Mouse (Mus musculus) heart, adult 2 months (tissue): Measurements from ENCODE around the gene Pim1. TPM values are rescaled to one million over a fixed set of nuclear protein-coding genes. Genes with fewer than 3 reads are reported as not detected.
"Not testable (repeated sequence)": the region's sequence is repeated elsewhere in the genome, so short reads cannot be mapped to it uniquely, and the experiment has no call there.

ENCODE experiments used
- DNase-seq, 2 experiments: peaks; one replicate each; pipeline ENCODE4 v3.0.0; 2021
- H3K27ac ChIP-seq: fragments of 200-600 bp; 2 replicates; pipeline ENCODE4 v1.8.1; 2022
- H3K27me3 ChIP-seq: fragments of 200-500 bp; 2 replicates; pipeline ENCODE4 v1.6.1; 2012; ENCODE audit warnings: mild to moderate bottlenecking, low read length, inconsistent platforms, mixed read lengths; ENCODE audit not compliant: control insufficient read depth, insufficient read depth
- H3K36me3 ChIP-seq: fragments of 200-500 bp; 2 replicates; pipeline ENCODE4 v1.6.1; 2012; ENCODE audit warnings: low read length, inconsistent platforms; ENCODE audit not compliant: control insufficient read depth, insufficient read depth
- H3K4me1 ChIP-seq: fragments of 200-500 bp; 2 replicates; pipeline ENCODE4 v1.6.1; 2011; ENCODE audit warnings: low read length; ENCODE audit not compliant: control insufficient read depth, insufficient read depth
- H3K4me3 ChIP-seq: fragments of 200-600 bp; 2 replicates; pipeline ENCODE4 v1.8.1; 2022
- H3K79me2 ChIP-seq: fragments of 200-500 bp; replicated peaks from 2 replicates; pipeline ENCODE4 v1.6.1; 2012; ENCODE audit warnings: mild to moderate bottlenecking, inconsistent platforms, low read length, moderate library complexity, mixed read lengths; ENCODE audit not compliant: control insufficient read depth, insufficient read depth
- H3K9ac ChIP-seq: fragments of 200-500 bp; 2 replicates; pipeline ENCODE4 v1.6.1; 2012; ENCODE audit warnings: low read depth, mild to moderate bottlenecking, control low read depth, inconsistent platforms, low read length, mixed read lengths
- CTCF ChIP-seq: fragments of 200-600 bp; IDR thresholded peaks from 2 replicates; pipeline ENCODE4 v1.8.1; 2022; ENCODE audit warnings: antibody characterized with exemption, mild to moderate bottlenecking, moderate library complexity
- EP300 ChIP-seq: fragments of 200-500 bp; IDR thresholded peaks from 2 replicates; pipeline ENCODE4 v1.6.1; 2011; ENCODE audit warnings: low read depth, low read length, control low read depth; ENCODE audit not compliant: insufficient read depth
- POLR2A ChIP-seq: fragments of 200-500 bp; IDR thresholded peaks from 2 replicates; pipeline ENCODE4 v1.6.1; 2011; ENCODE audit warnings: mild to moderate bottlenecking, low read depth, low read length, control low read depth; ENCODE audit not compliant: insufficient read depth
- WGBS: fragments of 180-500 bp; shearing (Covaris S2); methylation state at CpG from one replicate; pipeline ENCODE4 v1.1.7; 2018; 5-methylcytosine and 5-hydroxymethylcytosine counted together
- intact Hi-C: fragments of 180-260 bp; cut with DNase I; formaldehyde crosslinking; loops from one replicate; pipeline ENCODE4 v1.15.1; 2025
- polyA plus RNA-seq: library from polyadenylated mRNA; depleted of rRNA; stranded (reverse); fragments of >200 nt; gene quantifications from 2 replicates; pipeline ENCODE4 v1.2.3, GENCODE M21; 2012
- total RNA-seq, 2 experiments: library from RNA; stranded (reverse); gene quantifications; 2 replicates each; pipeline ENCODE4 v1.2.3; 2021

The Pim1 gene
- total and polyA plus RNA-seq, 3 experiments = 17.2 to 24.6 (median 20.5) TPM

DNA sequence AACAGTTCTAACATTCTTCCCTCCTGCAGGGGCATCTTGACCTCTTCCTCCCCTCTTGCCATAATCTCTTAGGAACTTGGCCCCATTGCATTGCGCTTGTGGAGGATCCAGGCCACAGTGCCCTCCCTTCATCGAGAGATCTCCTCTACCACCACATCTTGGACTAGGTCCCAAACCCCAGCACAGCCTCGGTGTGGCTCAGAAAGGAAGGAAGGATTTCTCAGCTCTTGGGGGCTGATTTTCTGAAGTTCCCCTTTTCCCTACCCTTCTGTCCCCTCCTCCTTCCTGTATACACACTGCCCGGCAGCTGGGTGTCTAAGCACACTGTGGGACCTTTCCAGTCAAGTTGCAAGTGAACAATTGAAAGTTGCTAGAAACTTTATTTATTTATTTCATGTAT, 7.5 kb downstream of the Pim1 start:
- H3K36me3 ChIP-seq = peaks cover 11% of the 10 kb centered on the region
- H3K4me1 ChIP-seq = peaks cover 8% of the 10 kb centered on the region
- H3K27ac ChIP-seq = no peak overlapping the region
- TF ChIP-seq POLR2A (no peak), EP300 (no peak), CTCF (no peak)
- no peak overlapping the region for H3K9ac ChIP-seq
- intact Hi-C loops = no loop called here
- no peak overlapping the region for H3K4me3 ChIP-seq
- peak; percentile 35 to 61 for DNase-seq
- H3K27me3 ChIP-seq = no peaks in the 10 kb centered on the region
- H3K79me2 ChIP-seq = no peaks in the 10 kb centered on the region
- WGBS = 18% methylated on average over 4 of the region's 4 CpGs

DNA sequence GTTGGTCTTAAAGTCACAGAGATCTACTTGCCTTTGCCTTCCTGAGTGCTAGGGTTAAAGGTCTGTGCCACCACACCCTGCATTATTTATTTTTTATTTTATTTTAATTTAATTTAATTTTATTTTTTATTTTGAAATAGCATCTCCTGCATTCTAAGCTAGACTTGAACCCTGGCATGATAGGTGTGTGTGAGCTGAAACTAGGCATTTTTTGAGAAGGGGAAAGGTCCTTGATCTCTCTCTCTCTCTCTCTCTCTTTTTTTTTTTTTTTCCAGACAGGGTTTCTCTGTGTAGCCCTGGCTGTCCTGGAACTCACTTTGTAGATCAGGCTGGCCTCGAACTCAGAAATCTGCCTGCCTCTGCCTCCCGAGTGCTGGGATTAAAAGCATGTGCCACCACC, 8.4 kb downstream of the Pim1 start:
- H3K4me1 ChIP-seq, H3K27ac ChIP-seq, H3K4me3 ChIP-seq, DNase-seq, H3K36me3 ChIP-seq, intact Hi-C loops, H3K27me3 ChIP-seq, H3K9ac ChIP-seq, H3K79me2 ChIP-seq: not testable (repeated sequence)
- WGBS = 97% methylated on average over 2 of the region's 2 CpGs

DNA sequence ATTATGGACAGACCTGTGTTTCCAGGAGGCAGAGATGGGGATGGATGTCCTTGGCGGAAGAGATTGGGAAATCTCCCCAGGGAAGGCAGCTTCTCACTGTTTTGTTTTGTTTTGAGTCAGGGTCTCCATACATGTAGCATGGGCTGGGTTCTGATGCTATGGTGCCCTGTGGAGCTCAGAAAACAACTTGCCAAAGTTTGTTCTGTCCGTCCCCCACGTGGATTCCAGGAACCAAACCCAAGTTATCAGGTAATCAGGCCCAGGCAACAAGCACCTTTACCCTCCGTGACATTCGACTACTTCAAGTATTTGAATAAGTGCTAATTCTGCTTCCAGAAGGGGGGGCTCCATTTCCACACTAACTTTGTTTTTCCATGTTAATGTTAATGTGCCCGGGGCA, 9.0 kb downstream of the Pim1 start:
- DNase-seq = no peak
- H3K4me1 ChIP-seq = peaks cover 5% of the 10 kb centered on the region
- intact Hi-C loops = no loop called here
- H3K4me3 ChIP-seq = no peak overlapping the region
- no peaks in the 10 kb centered on the region for H3K79me2 ChIP-seq
- H3K9ac ChIP-seq = no peak overlapping the region
- WGBS = 83% methylated on average over 6 of the region's 6 CpGs
- no peak overlapping the region for H3K27ac ChIP-seq
- TF ChIP-seq EP300 (no peak), POLR2A (no peak), CTCF (no peak)
- H3K36me3 ChIP-seq = no peaks in the 10 kb centered on the region; the same call in 1 of the 2 replicates
- H3K27me3 ChIP-seq = no peaks in the 10 kb centered on the region

DNA sequence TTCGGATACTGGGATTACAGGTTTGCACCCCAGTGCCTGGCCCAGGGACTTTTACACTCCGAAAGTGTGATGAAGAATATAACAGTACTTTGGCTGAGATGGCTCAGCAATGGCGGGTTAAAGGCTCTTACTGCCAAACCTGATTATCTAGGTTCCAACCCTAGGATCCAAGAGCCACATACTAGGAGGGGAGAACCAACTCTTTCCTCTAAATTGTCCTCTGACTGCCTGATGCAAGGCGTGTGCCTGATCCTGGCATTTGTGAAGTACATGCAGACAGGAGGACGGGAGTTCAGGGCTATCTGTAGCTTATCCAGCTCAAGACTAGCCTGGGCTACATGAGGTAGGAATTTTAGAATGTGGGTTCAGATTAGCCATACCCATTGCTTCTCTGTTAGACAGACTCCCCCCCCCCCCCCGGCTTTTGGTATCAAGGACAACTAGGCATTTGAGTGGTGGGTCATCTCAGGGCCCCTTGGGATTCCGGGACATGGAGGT, 9.7 kb downstream of the Pim1 start:
- intact Hi-C loops = no loop called here
- Histone ChIP-seq H3K4me3 (no peak overlapping the region), H3K79me2 (no peaks in the 10 kb centered on the region), H3K36me3 (no peaks in the 10 kb centered on the region), H3K9ac (no peak overlapping the region), H3K27ac (no peak overlapping the region), H3K27me3 (no peaks in the 10 kb centered on the region), H3K4me1 (peaks cover 5% of the 10 kb centered on the region)
- TF ChIP-seq CTCF (no peak), POLR2A (no peak), EP300 (no peak)
- 86% methylated on average over 7 of the region's 7 CpGs for WGBS
- DNase-seq = no peak

DNA sequence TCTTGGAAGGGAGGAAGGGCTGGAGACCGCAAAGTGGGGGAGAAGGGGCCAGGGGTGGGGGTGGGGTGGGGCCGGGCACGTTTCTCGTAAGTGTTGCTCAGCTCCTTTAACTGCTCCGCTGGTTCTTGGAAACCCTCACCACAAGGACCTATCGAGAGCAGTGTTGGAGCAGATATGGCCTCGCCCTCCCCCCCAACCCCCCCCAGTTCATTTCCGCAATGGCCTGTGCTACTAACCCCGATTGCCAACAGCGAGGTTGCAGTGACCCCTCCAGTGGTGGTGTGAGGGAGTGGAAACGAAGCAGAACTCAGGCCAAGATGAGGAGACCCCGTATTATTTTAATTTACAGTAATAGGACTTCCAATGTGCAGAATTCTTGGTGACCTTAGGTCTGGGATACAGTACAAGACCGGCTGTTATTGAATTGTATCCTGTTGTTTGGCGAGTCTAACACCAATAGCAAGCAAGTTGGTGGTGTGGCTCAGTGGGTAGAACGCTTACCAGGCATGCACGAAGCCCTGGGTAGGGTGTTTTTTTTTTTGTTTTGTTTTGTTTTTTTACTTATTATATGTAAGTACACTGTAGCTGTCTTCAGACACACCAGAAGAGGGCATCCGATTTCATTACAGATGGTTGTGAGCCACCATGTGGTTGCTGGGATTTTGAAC, 10.4 kb downstream of the Pim1 start:
- intact Hi-C loops = no loop called here
- no peaks in the 10 kb centered on the region for H3K36me3 ChIP-seq
- H3K27ac ChIP-seq = no peak overlapping the region
- no peak for DNase-seq
- no peak overlapping the region for H3K4me3 ChIP-seq
- WGBS = 72% methylated on average over 17 of the region's 17 CpGs
- TF ChIP-seq EP300 = no peak
- no peaks in the 10 kb centered on the region for H3K27me3 ChIP-seq
- H3K79me2 ChIP-seq = no peaks in the 10 kb centered on the region
- peaks cover 5% of the 10 kb centered on the region for H3K4me1 ChIP-seq
- H3K9ac ChIP-seq = no peak overlapping the region

DNA sequence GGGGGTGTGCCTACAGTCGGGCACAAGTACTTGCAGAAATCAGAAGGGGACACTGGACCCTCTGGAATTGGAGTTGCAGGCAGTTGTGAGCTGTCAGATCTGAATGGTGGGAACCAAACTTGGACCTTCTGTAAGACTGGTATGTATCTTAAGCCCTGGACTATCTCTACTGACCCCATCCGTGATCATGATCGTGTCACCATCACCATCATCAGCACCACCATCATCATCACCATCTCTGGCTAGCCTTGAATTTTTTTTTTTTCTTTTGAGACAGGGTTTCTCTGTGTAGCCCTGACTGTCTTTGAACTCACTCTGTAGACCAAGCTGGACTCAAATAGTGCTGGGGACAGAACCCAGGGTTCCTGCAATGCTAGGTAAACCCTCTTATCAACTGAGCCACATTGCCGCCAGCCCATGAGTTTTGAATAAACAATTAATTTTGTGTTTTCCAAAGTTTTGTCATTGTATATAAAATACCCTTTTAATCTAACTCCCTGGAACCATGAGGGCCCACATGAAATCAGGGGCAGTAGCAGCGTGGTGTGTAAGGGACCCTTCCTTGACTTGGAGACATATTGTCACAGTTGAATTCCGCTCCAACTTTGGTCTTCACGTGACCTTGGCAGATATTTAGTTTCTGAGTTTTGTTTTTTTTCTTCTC, 11.6 kb downstream of the Pim1 start:
- DNase-seq = no peak
- H3K4me1 ChIP-seq = peaks cover 5% of the 10 kb centered on the region
- H3K9ac ChIP-seq = no peak overlapping the region
- TF ChIP-seq CTCF (no peak), POLR2A (no peak), EP300 (no peak)
- no peaks in the 10 kb centered on the region for H3K79me2 ChIP-seq
- H3K4me3 ChIP-seq = no peak overlapping the region
- no peaks in the 10 kb centered on the region for H3K27me3 ChIP-seq
- H3K27ac ChIP-seq = no peak overlapping the region
- intact Hi-C loops = no loop called here
- WGBS = 73% methylated on average over 7 of the region's 7 CpGs
- no peaks in the 10 kb centered on the region for H3K36me3 ChIP-seq
